Mouse (Mus musculus): ENCODE data around the gene Memo1. TPM values are rescaled to one million over a fixed set of nuclear protein-coding genes. Genes with fewer than 3 reads are reported as not detected.
"Not testable (repeated sequence)": the region's sequence is repeated elsewhere in the genome, so short reads cannot be mapped to it uniquely, and the experiment has no call there.

The Memo1 gene
- polyA plus RNA-seq, 1 experiment from 2014 or later: 88.7 TPM

- no peak overlapping the region for H3K4me2 ChIP-seq (ENCODE audit: low read depth, low read length)
- no peak for DNase-seq (ENCODE audit: low spot score)
- no peak overlapping the region for H3K27ac ChIP-seq (replicated peaks; ENCODE audit: low read depth, low read length)
- H3K36me3 ChIP-seq (replicated peaks; ENCODE audit: control insufficient read depth, insufficient read depth, low read depth, low read length): no peaks in the 10 kb centered on the region
- H3K27me3 ChIP-seq (ENCODE audit: control insufficient read depth, insufficient read depth, low read length): no peaks in the 10 kb centered on the region
- H3K9ac ChIP-seq (replicated peaks; ENCODE audit: low read length): no peak overlapping the region
- H3K9me3 ChIP-seq (replicated peaks; ENCODE audit: control insufficient read depth, low read length): no peaks in the 10 kb centered on the region
- 59% methylated on average over 2 of the region's 2 CpGs for WGBS
- no peaks in the 10 kb centered on the region for H3K4me1 ChIP-seq (ENCODE audit: control insufficient read depth, insufficient read depth, low read length)
- no peak overlapping the region for H3K4me3 ChIP-seq (ENCODE audit: low read depth, low read length)
- no peak for ATAC-seq (replicated peaks; ENCODE audit: insufficient number of reproducible peaks, low FRiP score, low TSS enrichment, low read depth)
Observed at GRCm38 (mm10) chr17:74195943-74196342, 99.4 kb downstream of the Memo1 start.

GRCm38 (mm10) chr17:74194755-74195154 is 100.6 kb downstream of the Memo1 start:
- no peak overlapping the region for H3K4me3 ChIP-seq (ENCODE audit: low read depth, low read length)
- H3K27me3 ChIP-seq (ENCODE audit: control insufficient read depth, insufficient read depth, low read length): no peaks in the 10 kb centered on the region
- no peaks in the 10 kb centered on the region for H3K36me3 ChIP-seq (replicated peaks; ENCODE audit: control insufficient read depth, insufficient read depth, low read depth, low read length)
- ATAC-seq (replicated peaks; ENCODE audit: insufficient number of reproducible peaks, low FRiP score, low TSS enrichment, low read depth) (no peak), DNase-seq (ENCODE audit: low spot score) (no peak)
- no peak overlapping the region for H3K27ac ChIP-seq (replicated peaks; ENCODE audit: low read depth, low read length)
- no peak overlapping the region for H3K4me2 ChIP-seq (ENCODE audit: low read depth, low read length)
- no peaks in the 10 kb centered on the region for H3K4me1 ChIP-seq (ENCODE audit: control insufficient read depth, insufficient read depth, low read length)
- no peaks in the 10 kb centered on the region for H3K9me3 ChIP-seq (replicated peaks; ENCODE audit: control insufficient read depth, low read length)
- no peak overlapping the region for H3K9ac ChIP-seq (replicated peaks; ENCODE audit: low read length)
- WGBS: 88% methylated on average over 9 of the region's 9 CpGs

GRCm38 (mm10) chr17:74193463-74193862 is 101.9 kb downstream of the Memo1 start:
- Histone ChIP-seq H3K27ac (replicated peaks; ENCODE audit: low read depth, low read length) (no peak overlapping the region), H3K36me3 (replicated peaks; ENCODE audit: control insufficient read depth, insufficient read depth, low read depth, low read length) (no peaks in the 10 kb centered on the region), H3K27me3 (ENCODE audit: control insufficient read depth, insufficient read depth, low read length) (no peaks in the 10 kb centered on the region), H3K9ac (replicated peaks; ENCODE audit: low read length) (no peak overlapping the region), H3K9me3 (replicated peaks; ENCODE audit: control insufficient read depth, low read length) (no peaks in the 10 kb centered on the region), H3K4me2 (ENCODE audit: low read depth, low read length) (no peak overlapping the region), H3K4me1 (ENCODE audit: control insufficient read depth, insufficient read depth, low read length) (no peaks in the 10 kb centered on the region), H3K4me3 (ENCODE audit: low read depth, low read length) (no peak overlapping the region)
- peak; percentile 16 for DNase-seq (ENCODE audit: low spot score)
- no peak for ATAC-seq (replicated peaks; ENCODE audit: insufficient number of reproducible peaks, low FRiP score, low TSS enrichment, low read depth)
- WGBS: 82% methylated on average over 1 of the region's 1 CpGs

GRCm38 (mm10) chr17:74191446-74191845 is 103.9 kb downstream of the Memo1 start:
- ATAC-seq (replicated peaks; ENCODE audit: insufficient number of reproducible peaks, low FRiP score, low TSS enrichment, low read depth) (no peak), DNase-seq (ENCODE audit: low spot score) (no peak)
- Histone ChIP-seq H3K9me3 (replicated peaks; ENCODE audit: control insufficient read depth, low read length) (no peaks in the 10 kb centered on the region), H3K9ac (replicated peaks; ENCODE audit: low read length) (no peak overlapping the region), H3K4me3 (ENCODE audit: low read depth, low read length) (no peak overlapping the region), H3K27me3 (ENCODE audit: control insufficient read depth, insufficient read depth, low read length) (no peaks in the 10 kb centered on the region), H3K4me2 (ENCODE audit: low read depth, low read length) (no peak overlapping the region), H3K27ac (replicated peaks; ENCODE audit: low read depth, low read length) (no peak overlapping the region), H3K36me3 (replicated peaks; ENCODE audit: control insufficient read depth, insufficient read depth, low read depth, low read length) (no peaks in the 10 kb centered on the region), H3K4me1 (ENCODE audit: control insufficient read depth, insufficient read depth, low read length) (no peaks in the 10 kb centered on the region)
- 62% methylated on average over 5 of the region's 5 CpGs for WGBS

- 85% methylated on average over 5 of the region's 5 CpGs for WGBS
- ATAC-seq (replicated peaks; ENCODE audit: insufficient number of reproducible peaks, low FRiP score, low TSS enrichment, low read depth): 0 out of 2 replicates have a peak, but pooled peaks have one; percentile 29
- no peaks in the 10 kb centered on the region for H3K9me3 ChIP-seq (replicated peaks; ENCODE audit: control insufficient read depth, low read length)
- DNase-seq (ENCODE audit: low spot score): no peak
- H3K4me3 ChIP-seq (ENCODE audit: low read depth, low read length): no peak overlapping the region
- no peak overlapping the region for H3K27ac ChIP-seq (replicated peaks; ENCODE audit: low read depth, low read length)
- H3K9ac ChIP-seq (replicated peaks; ENCODE audit: low read length): no peak overlapping the region
- H3K27me3 ChIP-seq (ENCODE audit: control insufficient read depth, insufficient read depth, low read length): no peaks in the 10 kb centered on the region
- no peaks in the 10 kb centered on the region for H3K36me3 ChIP-seq (replicated peaks; ENCODE audit: control insufficient read depth, insufficient read depth, low read depth, low read length)
- H3K4me1 ChIP-seq (ENCODE audit: control insufficient read depth, insufficient read depth, low read length): no peaks in the 10 kb centered on the region
- no peak overlapping the region for H3K4me2 ChIP-seq (ENCODE audit: low read depth, low read length)
Observed at GRCm38 (mm10) chr17:74186197-74186596, 109.1 kb downstream of the Memo1 start.

GRCm38 (mm10) chr17:74184739-74185138 is 110.6 kb downstream of the Memo1 start:
- ATAC-seq (replicated peaks; ENCODE audit: insufficient number of reproducible peaks, low FRiP score, low TSS enrichment, low read depth): no peak
- H3K4me1 ChIP-seq (ENCODE audit: control insufficient read depth, insufficient read depth, low read length): no peaks in the 10 kb centered on the region
- H3K9me3 ChIP-seq (replicated peaks; ENCODE audit: control insufficient read depth, low read length): no peaks in the 10 kb centered on the region
- no peak overlapping the region for H3K27ac ChIP-seq (replicated peaks; ENCODE audit: low read depth, low read length)
- H3K36me3 ChIP-seq (replicated peaks; ENCODE audit: control insufficient read depth, insufficient read depth, low read depth, low read length): no peaks in the 10 kb centered on the region
- no peak for DNase-seq (ENCODE audit: low spot score)
- no peaks in the 10 kb centered on the region for H3K27me3 ChIP-seq (ENCODE audit: control insufficient read depth, insufficient read depth, low read length)
- H3K4me3 ChIP-seq (ENCODE audit: low read depth, low read length): no peak overlapping the region
- 86% methylated on average over 1 of the region's 1 CpGs for WGBS
- no peak overlapping the region for H3K4me2 ChIP-seq (ENCODE audit: low read depth, low read length)
- H3K9ac ChIP-seq (replicated peaks; ENCODE audit: low read length): no peak overlapping the region

- Histone ChIP-seq H3K9me3 (replicated peaks; ENCODE audit: control insufficient read depth, low read length) (no peaks in the 10 kb centered on the region), H3K36me3 (replicated peaks; ENCODE audit: control insufficient read depth, insufficient read depth, low read depth, low read length) (no peaks in the 10 kb centered on the region), H3K9ac (replicated peaks; ENCODE audit: low read length) (no peak overlapping the region), H3K4me2 (ENCODE audit: low read depth, low read length) (no peak overlapping the region), H3K4me1 (ENCODE audit: control insufficient read depth, insufficient read depth, low read length) (no peaks in the 10 kb centered on the region), H3K27me3 (ENCODE audit: control insufficient read depth, insufficient read depth, low read length) (no peaks in the 10 kb centered on the region), H3K27ac (replicated peaks; ENCODE audit: low read depth, low read length) (no peak overlapping the region), H3K4me3 (ENCODE audit: low read depth, low read length) (no peak overlapping the region)
- ATAC-seq (replicated peaks; ENCODE audit: insufficient number of reproducible peaks, low FRiP score, low TSS enrichment, low read depth) (no peak), DNase-seq (ENCODE audit: low spot score) (no peak)
Observed at GRCm38 (mm10) chr17:74180889-74181288, 114.4 kb downstream of the Memo1 start.

GRCm38 (mm10) chr17:74179640-74180039 is 115.7 kb downstream of the Memo1 start:
- ATAC-seq (replicated peaks; ENCODE audit: insufficient number of reproducible peaks, low FRiP score, low TSS enrichment, low read depth); H3K9ac ChIP-seq (replicated peaks; ENCODE audit: low read length); H3K4me3 ChIP-seq (ENCODE audit: low read depth, low read length); H3K27me3 ChIP-seq (ENCODE audit: control insufficient read depth, insufficient read depth, low read length); H3K4me1 ChIP-seq (ENCODE audit: control insufficient read depth, insufficient read depth, low read length); H3K9me3 ChIP-seq (replicated peaks; ENCODE audit: control insufficient read depth, low read length); H3K4me2 ChIP-seq (ENCODE audit: low read depth, low read length); DNase-seq (ENCODE audit: low spot score); H3K27ac ChIP-seq (replicated peaks; ENCODE audit: low read depth, low read length); H3K36me3 ChIP-seq (replicated peaks; ENCODE audit: control insufficient read depth, insufficient read depth, low read depth, low read length): not testable (repeated sequence)
- WGBS: 96% methylated on average over 2 of the region's 2 CpGs

Measured in embryonic facial prominence, embryonic 11.5 days (tissue).